Mouse (Mus musculus) small intestine, adult 2 months (tissue): Measurements from ENCODE around the gene Ces1b. TPM values are rescaled to one million over a fixed set of nuclear protein-coding genes. Genes with fewer than 3 reads are reported as not detected.
A peak's percentile ranks its signal among the peaks of the same experiment; 100 is the strongest.

Source experiments
- H3K27ac ChIP-seq: fragments of 200-500 bp; 2 replicates; pipeline ENCODE4 v1.5.1; 2012; ENCODE audit warnings: low read depth, low read length, control low read depth, inconsistent platforms; ENCODE audit not compliant: insufficient read depth
- H3K27me3 ChIP-seq: fragments of 200-500 bp; 2 replicates; pipeline ENCODE4 v1.6.1; 2012; ENCODE audit warnings: mild to moderate bottlenecking, moderate library complexity, low read length, inconsistent platforms; ENCODE audit not compliant: control insufficient read depth, insufficient read depth
- H3K36me3 ChIP-seq: fragments of 200-500 bp; 2 replicates; pipeline ENCODE4 v1.6.1; 2012; ENCODE audit warnings: mild to moderate bottlenecking, low read length, control low read depth, inconsistent platforms; ENCODE audit not compliant: control insufficient read depth, insufficient read depth
- H3K4me1 ChIP-seq: fragments of 200-500 bp; 2 replicates; pipeline ENCODE4 v1.6.1; 2012; ENCODE audit warnings: low read length, inconsistent platforms, mixed read lengths; ENCODE audit not compliant: control insufficient read depth, insufficient read depth, insufficient read length
- H3K4me3 ChIP-seq: fragments of 200-500 bp; 2 replicates; pipeline ENCODE4 v1.5.1; 2012; ENCODE audit warnings: low read depth, mild to moderate bottlenecking, control low read depth, inconsistent platforms, low read length, moderate library complexity
- CTCF ChIP-seq: fragments of 200-500 bp; IDR thresholded peaks from 2 replicates; pipeline ENCODE4 v1.5.1; 2012; ENCODE audit warnings: low read depth, mild to moderate bottlenecking, control low read depth, inconsistent platforms, low read length, moderate library complexity, mixed read lengths; ENCODE audit not compliant: insufficient replicate concordance, insufficient read length; ENCODE audit errors: extremely low read depth
- POLR2A ChIP-seq: fragments of 200-500 bp; IDR thresholded peaks from 2 replicates; pipeline ENCODE4 v1.6.1; 2012; ENCODE audit warnings: low read depth, mild to moderate bottlenecking, control low read depth, inconsistent platforms, low read length, moderate library complexity
- WGBS: fragments of 180-500 bp; shearing (Covaris S2); methylation state at CpG from one replicate; pipeline ENCODE4 v1.1.7; 2018; 5-methylcytosine and 5-hydroxymethylcytosine counted together
- polyA plus RNA-seq: library from polyadenylated mRNA; depleted of rRNA; stranded (reverse); fragments of >200 nt; gene quantifications from 2 replicates; pipeline ENCODE4 v1.2.3, GENCODE M21; 2012; rRNA removed

Gene Ces1b
- polyA plus RNA-seq, 1 experiment = 0.18 TPM

GRCm38 (mm10) chr8:93011439-93011838 is 68.4 kb downstream of the Ces1b start:
- no peak overlapping the region for H3K4me3 ChIP-seq
- H3K27ac ChIP-seq = no peak overlapping the region
- TF ChIP-seq CTCF (peak; percentile 86; the same call in 1 of the 2 replicates), POLR2A (no peak)
- no peaks in the 10 kb centered on the region for H3K27me3 ChIP-seq
- no peaks in the 10 kb centered on the region for H3K36me3 ChIP-seq
- no peaks in the 10 kb centered on the region; the same call in 1 of the 2 replicates for H3K4me1 ChIP-seq
- WGBS = 7% methylated on average over 9 of the region's 9 CpGs

DNA sequence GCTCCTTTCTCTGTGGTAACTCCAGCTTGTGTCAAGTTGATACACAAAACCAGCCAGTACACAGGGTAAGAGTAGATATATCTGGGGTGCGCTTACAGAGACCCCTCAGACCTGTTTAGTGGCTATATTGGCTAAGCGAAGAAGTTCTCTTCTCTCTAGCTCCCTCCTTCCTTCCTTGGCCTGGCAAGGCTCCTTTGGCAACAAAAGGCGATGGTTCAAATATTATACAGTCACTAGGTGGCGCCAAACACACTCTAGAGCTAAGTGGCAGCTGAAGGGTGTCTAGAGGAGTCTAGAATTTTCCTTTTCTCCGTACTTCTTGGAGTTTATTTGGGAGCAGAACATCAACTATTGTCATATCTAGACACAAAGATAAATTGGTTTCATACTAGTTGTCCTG is 69.5 kb downstream of the Ces1b start:
- Histone ChIP-seq H3K4me3 (no peak overlapping the region), H3K27ac (no peak overlapping the region), H3K27me3 (no peaks in the 10 kb centered on the region), H3K36me3 (no peaks in the 10 kb centered on the region), H3K4me1 (no peaks in the 10 kb centered on the region; the same call in 1 of the 2 replicates)
- WGBS = 22% methylated on average over 5 of the region's 5 CpGs
- TF ChIP-seq CTCF (no peak), POLR2A (no peak)

Other genes with a start within 250 kb of the Ces1b start
- gene Lpcat2, start 224.7 kb downstream of the Ces1b start, polyA plus RNA-seq = 1.3 and 2.3 TPM in 2 replicates
- gene Capns2, start 178.6 kb downstream of the Ces1b start, polyA plus RNA-seq = not detected in 2 replicates
- not detected in 2 replicates for gene Slc6a2, start 119.9 kb downstream of the Ces1b start, polyA plus RNA-seq
- gene Ces1a, start 31.8 kb downstream of the Ces1b start, polyA plus RNA-seq = 0.05 TPM in 1 of 2 replicates, not detected in the other
- 0.19 and 1.5 TPM in 2 replicates for gene Ces1c, start 51.3 kb upstream of the Ces1b start, polyA plus RNA-seq
- 2.6 and 16.6 TPM in 2 replicates for gene Ces1d, start 117.8 kb upstream of the Ces1b start, polyA plus RNA-seq
- 1.9 and 4.0 TPM in 2 replicates for gene Ces1e, start 149.6 kb upstream of the Ces1b start, polyA plus RNA-seq
- gene Ces1f, start 199.7 kb upstream of the Ces1b start, polyA plus RNA-seq = 4.5 and 40.8 TPM in 2 replicates